Mouse (Mus musculus) CH12.LX (cell line): ENCODE results near the gene Bsdc1. TPM values are rescaled to one million over a fixed set of nuclear protein-coding genes. Genes with fewer than 3 reads are reported as not detected.
A peak's percentile ranks its signal among the peaks of the same experiment; 100 is the strongest.

Source experiments
- DNase-seq: peaks from one replicate; pipeline ENCODE4 v3.0.0-alpha.2; 2013; ENCODE audit errors: extremely low read depth
- H3K27ac ChIP-seq: 2 replicates; pipeline ENCODE4 v1.5.1; 2012; ENCODE audit warnings: low read depth, mild to moderate bottlenecking, control low read depth, moderate library complexity; ENCODE audit not compliant: insufficient read depth
- H3K27me3 ChIP-seq: replicated peaks from 2 replicates; pipeline ENCODE3; 2012; ENCODE audit warnings: inconsistent platforms
- H3K36me3 ChIP-seq, 2 experiments: replicated peaks in 1 of 2; 2 replicates each; pipeline versions ENCODE3 to v1.6.1; 2012; ENCODE audit warnings: inconsistent platforms in 1 of 2, low read length in 1 of 2, mild to moderate bottlenecking in 1 of 2, mixed read lengths in 1 of 2, moderate library complexity in 1 of 2; ENCODE audit not compliant: control insufficient read depth in 1 of 2, insufficient read depth in 1 of 2
- H3K4me1 ChIP-seq, 2 experiments: 2 replicates each; pipeline ENCODE4 v1.6.1; 2012; ENCODE audit warnings: inconsistent platforms in 1 of 2, moderate library complexity in 1 of 2; ENCODE audit not compliant: insufficient read depth in 2 of 2, control insufficient read depth in 1 of 2
- H3K4me2 ChIP-seq: 2 replicates; pipeline ENCODE4 v1.6.1; 2012; ENCODE audit warnings: low read depth, mild to moderate bottlenecking, control low read depth; ENCODE audit not compliant: poor library complexity, insufficient read depth, severe bottlenecking
- H3K4me3 ChIP-seq, 3 experiments: fragments of 150-350 bp in 1 of 3; sonication (generic) in 1 of 3; replicated peaks in 1 of 3; 2 replicates each; pipeline versions ENCODE3 to v1.5.1; 2011 to 2012; ENCODE audit warnings: low read depth in 2 of 3, low read length in 2 of 3, mild to moderate bottlenecking in 2 of 3, moderate library complexity in 2 of 3, control low read depth in 1 of 3, improper control_type of control experiment in 1 of 3, inconsistent platforms in 1 of 3, mixed read lengths in 1 of 3; ENCODE audit not compliant: poor library complexity in 1 of 3
- H3K79me2 ChIP-seq: replicated peaks from 2 replicates; pipeline ENCODE4 v1.6.1; 2012; ENCODE audit warnings: mild to moderate bottlenecking, moderate library complexity; ENCODE audit not compliant: control insufficient read depth, poor library complexity, insufficient read depth, severe bottlenecking; ENCODE audit errors: extremely low read depth
- H3K9ac ChIP-seq: 2 replicates; pipeline ENCODE4 v1.6.1; 2012; ENCODE audit warnings: low read depth, mild to moderate bottlenecking, control low read depth, moderate library complexity; ENCODE audit not compliant: insufficient read depth
- H3K9me3 ChIP-seq: replicated peaks from 2 replicates; pipeline ENCODE3; 2012; ENCODE audit warnings: low read length, inconsistent platforms, mixed read lengths
- BHLHE40 ChIP-seq: IDR thresholded peaks from 2 replicates; pipeline ENCODE4 v1.6.1; 2011; ENCODE audit warnings: mild to moderate bottlenecking, low read depth, low read length, improper control_type of control experiment
- CHD1 ChIP-seq: IDR thresholded peaks from 2 replicates; pipeline ENCODE4 v1.6.1; 2012; ENCODE audit warnings: low read depth, low read length, improper control_type of control experiment, inconsistent platforms
- CHD2 ChIP-seq: IDR thresholded peaks from 2 replicates; pipeline ENCODE4 v1.6.1; 2011; ENCODE audit warnings: low read length, improper control_type of control experiment
- CTCF ChIP-seq, 2 experiments: IDR thresholded peaks in 1 of 2; conservative IDR thresholded peaks in 1 of 2; 2 replicates each; pipeline ENCODE4 v1.5.1; 2011 to 2012; ENCODE audit warnings: low read depth in 2 of 2, low read length in 2 of 2, improper control_type of control experiment in 1 of 2, inconsistent platforms in 1 of 2, mild to moderate bottlenecking in 1 of 2, moderate library complexity in 1 of 2
- E2F4 ChIP-seq: IDR thresholded peaks from 2 replicates; pipeline ENCODE4 v1.6.1; 2011; ENCODE audit warnings: low read depth, low read length, improper control_type of control experiment; ENCODE audit not compliant: insufficient replicate concordance
- ELF1 ChIP-seq: IDR thresholded peaks from 2 replicates; pipeline ENCODE4 v1.6.1; 2014; ENCODE audit warnings: low read depth, mild to moderate bottlenecking, inconsistent platforms, low read length, improper control_type of control experiment
- EP300 ChIP-seq: IDR thresholded peaks from 2 replicates; pipeline ENCODE4 v1.6.1; 2011; ENCODE audit warnings: low read length, improper control_type of control experiment
- ETS1 ChIP-seq: conservative IDR thresholded peaks from 2 replicates; pipeline ENCODE4 v1.6.1; 2012; ENCODE audit warnings: low read depth, mild to moderate bottlenecking, inconsistent platforms, low read length, improper control_type of control experiment, moderate library complexity
- GABPA ChIP-seq: IDR thresholded peaks from 2 replicates; pipeline ENCODE4 v1.6.1; 2012; ENCODE audit warnings: low read depth, low read length, improper control_type of control experiment, inconsistent platforms; ENCODE audit not compliant: insufficient replicate concordance
- HCFC1 ChIP-seq: IDR thresholded peaks from 2 replicates; pipeline ENCODE4 v1.6.1; 2012; ENCODE audit warnings: low read depth, mild to moderate bottlenecking, inconsistent platforms, low read length, improper control_type of control experiment
- IRF4 ChIP-seq: IDR thresholded peaks from 2 replicates; pipeline ENCODE4 v1.6.1; 2014; ENCODE audit warnings: low read depth, mild to moderate bottlenecking, inconsistent platforms, low read length, improper control_type of control experiment
- JUN ChIP-seq: IDR thresholded peaks from 2 replicates; pipeline ENCODE4 v1.6.1; 2011; ENCODE audit warnings: low read depth, mild to moderate bottlenecking, low read length, improper control_type of control experiment, moderate library complexity; ENCODE audit not compliant: insufficient read depth
- JUND ChIP-seq: conservative IDR thresholded peaks from 2 replicates; pipeline ENCODE4 v1.6.1; 2011; ENCODE audit warnings: low read depth, low read length, improper control_type of control experiment
- KAT2A ChIP-seq: IDR thresholded peaks from 2 replicates; pipeline ENCODE4 v1.6.1; 2012; ENCODE audit warnings: low read length, improper control_type of control experiment, inconsistent platforms; ENCODE audit not compliant: insufficient replicate concordance
- MAFK ChIP-seq: IDR thresholded peaks from 2 replicates; pipeline ENCODE4 v1.6.1; 2011; ENCODE audit warnings: low read length, improper control_type of control experiment; ENCODE audit not compliant: insufficient replicate concordance
- MAX ChIP-seq: IDR thresholded peaks from 2 replicates; pipeline ENCODE4 v1.6.1; 2011; ENCODE audit warnings: low read length, improper control_type of control experiment
- MAZ ChIP-seq: IDR thresholded peaks from 2 replicates; pipeline ENCODE4 v1.6.1; 2012; ENCODE audit warnings: low read depth, mild to moderate bottlenecking, inconsistent platforms, low read length, improper control_type of control experiment, moderate library complexity
- MEF2A ChIP-seq: IDR thresholded peaks from 2 replicates; pipeline ENCODE4 v1.6.1; 2014; ENCODE audit warnings: low read depth, mild to moderate bottlenecking, inconsistent platforms, low read length, improper control_type of control experiment, borderline replicate concordance
- MXI1 ChIP-seq: IDR thresholded peaks from 2 replicates; pipeline ENCODE4 v1.6.1; 2011; ENCODE audit warnings: mild to moderate bottlenecking, low read depth, low read length, improper control_type of control experiment
- MYC ChIP-seq: IDR thresholded peaks from 2 replicates; pipeline ENCODE4 v1.6.1; 2011; ENCODE audit warnings: low read depth, mild to moderate bottlenecking, improper control_type of control experiment, low read length
- NELFE ChIP-seq: IDR thresholded peaks from 2 replicates; pipeline ENCODE4 v1.6.1; 2011; ENCODE audit warnings: low read depth, low read length, improper control_type of control experiment
- NRF1 ChIP-seq: IDR thresholded peaks from 2 replicates; pipeline ENCODE4 v1.6.1; 2014; ENCODE audit warnings: low read depth, mild to moderate bottlenecking, inconsistent platforms, low read length, improper control_type of control experiment, moderate library complexity
- PAX5 ChIP-seq: IDR thresholded peaks from 2 replicates; pipeline ENCODE4 v1.6.1; 2012; ENCODE audit warnings: low read length, inconsistent platforms, mixed read lengths
- POLR2A ChIP-seq: IDR thresholded peaks from 2 replicates; pipeline ENCODE4 v1.6.1; 2011; ENCODE audit warnings: low read depth, mild to moderate bottlenecking, improper control_type of control experiment, low read length
- POLR2AphosphoS2 ChIP-seq: IDR thresholded peaks from 2 replicates; pipeline ENCODE4 v1.6.1; 2011; ENCODE audit warnings: low read depth, low read length, improper control_type of control experiment
- RAD21 ChIP-seq: IDR thresholded peaks from 2 replicates; pipeline ENCODE4 v1.6.1; 2011; ENCODE audit warnings: low read depth, mild to moderate bottlenecking, low read length, improper control_type of control experiment, moderate library complexity
- RCOR1 ChIP-seq: conservative IDR thresholded peaks from 2 replicates; pipeline ENCODE4 v1.6.1; 2012; ENCODE audit warnings: low read depth, mild to moderate bottlenecking, inconsistent platforms, low read length, improper control_type of control experiment
- SIN3A ChIP-seq: IDR thresholded peaks from 2 replicates; pipeline ENCODE4 v1.6.1; 2012; ENCODE audit warnings: low read length, improper control_type of control experiment, inconsistent platforms
- SMC3 ChIP-seq: IDR thresholded peaks from 2 replicates; pipeline ENCODE4 v1.6.1; 2011; ENCODE audit warnings: low read depth, low read length, improper control_type of control experiment
- TBP ChIP-seq: conservative IDR thresholded peaks from 2 replicates; pipeline ENCODE4 v1.6.1; 2011; ENCODE audit warnings: low read depth, low read length, improper control_type of control experiment
- TCF12 ChIP-seq: IDR thresholded peaks from 2 replicates; pipeline ENCODE4 v1.6.1; 2014; ENCODE audit warnings: low read depth, mild to moderate bottlenecking, inconsistent platforms, low read length, improper control_type of control experiment
- UBTF ChIP-seq: IDR thresholded peaks from 2 replicates; pipeline ENCODE4 v1.6.1; 2012; ENCODE audit warnings: low read depth, mild to moderate bottlenecking, inconsistent platforms, low read length, improper control_type of control experiment, moderate library complexity
- USF1 ChIP-seq: IDR thresholded peaks from 2 replicates; pipeline ENCODE4 v1.6.1; 2014; ENCODE audit warnings: low read depth, mild to moderate bottlenecking, inconsistent platforms, low read length, improper control_type of control experiment
- USF2 ChIP-seq: conservative IDR thresholded peaks from 2 replicates; pipeline ENCODE4 v1.6.1; 2011; ENCODE audit warnings: low read depth, low read length, improper control_type of control experiment
- ZC3H11A ChIP-seq: IDR thresholded peaks from 2 replicates; pipeline ENCODE4 v1.6.1; 2012; ENCODE audit warnings: low read depth, mild to moderate bottlenecking, inconsistent platforms, low read length, improper control_type of control experiment
- ZKSCAN1 ChIP-seq: IDR thresholded peaks from 2 replicates; pipeline ENCODE4 v1.6.1; 2012; ENCODE audit warnings: low read depth, inconsistent platforms, low read length, improper control_type of control experiment, borderline replicate concordance
- ZMIZ1 ChIP-seq: IDR thresholded peaks from 2 replicates; pipeline ENCODE4 v1.6.1; 2012; ENCODE audit warnings: low read depth, mild to moderate bottlenecking, inconsistent platforms, low read length, improper control_type of control experiment
- ZNF384 ChIP-seq: IDR thresholded peaks from 2 replicates; pipeline ENCODE4 v1.6.1; 2012; ENCODE audit warnings: low read depth, low read length, improper control_type of control experiment, inconsistent platforms
- dilution Hi-C: fragments of 300-500 bp; cut with MboI; formaldehyde crosslinking; loops from 2 replicates; pipeline ENCODE4 v1.14.3; 2020; ENCODE audit warnings: low sequenced_read_pairs; ENCODE audit not compliant: extremely low pct_unique_long_range_greater_than_20kb, extremely low pct_ligation_motif_present
- in situ Hi-C: fragments of 300-500 bp; cut with MboI; formaldehyde crosslinking; loops from 3 replicates; pipeline ENCODE4 v1.14.3; 2019; ENCODE audit warnings: low sequenced_read_pairs, low pct_ligation_motif_present, low pct_unique_long_range_greater_than_20kb, mixed read lengths
- polyA plus RNA-seq: library from polyadenylated mRNA; unstranded; fragments of >175 nt; gene quantifications from 2 replicates; pipeline ENCODE4 v1.2.1, GENCODE M21; 2012; ENCODE audit warnings: low read depth; ENCODE audit not compliant: insufficient read length
- total RNA-seq, 2 experiments: library from RNA; depleted of rRNA; stranded (reverse); fragments of 300-350 nt in 1 of 2; fragments of >200 nt in 1 of 2; gene quantifications; 2 replicates each; pipeline ENCODE4 v1.2.3; 2012 to 2014

Bsdc1 gene
- total and polyA plus RNA-seq, 3 experiments = 16.1 to 20.6 (median 20.4) TPM

GRCm38 (mm10) chr4:129514300-129514898 lies 53.0 kb downstream of the Bsdc1 start:
- DNase-seq = peak; percentile 58
- TF ChIP-seq TBP (no peak), PAX5 (no peak), IRF4 (peak; percentile 43; the same call in 1 of the 2 replicates), MYC (no peak), USF1 (no peak), POLR2A (no peak), ETS1 (no peak; the same call in 1 of the 2 replicates), BHLHE40 (peak; percentile 50; the same call in 1 of the 2 replicates), ZMIZ1 (no peak), MAX (no peak), CHD1 (no peak), GABPA (no peak), ZC3H11A (no peak), JUN (no peak), SMC3 (peak; percentile 82), NRF1 (0 out of 2 replicates have a peak, but pooled peaks have one; percentile 26), ELF1 (no peak), ZKSCAN1 (no peak), MXI1 (peak; percentile 83), TCF12 (peak; percentile 60; the same call in 1 of the 2 replicates), CHD2 (peak; percentile 71), E2F4 (no peak), NELFE (no peak), KAT2A (no peak), POLR2AphosphoS2 (no peak), EP300 (no peak), SIN3A (peak; percentile 80), MAFK (no peak), MAZ (peak; percentile 96), MEF2A (peak; percentile 44; the same call in 1 of the 2 replicates), JUND (no peak), RCOR1 (no peak), RAD21 (peak; percentile 42), CTCF (conservative IDR thresholded peaks at IDR 0.05 in 1 of 2, IDR thresholded peaks at IDR 0.05 in 1 of 2; ENCODE audit: low read depth in 2 of 2, low read length in 2 of 2) (peak in 1 of 2 experiments; percentile 85; a peak in 2 of 4 replicates), ZNF384 (no peak), USF2 (no peak), HCFC1 (peak; percentile 36; the same call in 1 of the 2 replicates), UBTF (peak; percentile 72; the same call in 1 of the 2 replicates)
- Histone ChIP-seq H3K4me1 (peaks cover 10 to 43% of the 10 kb centered on the region in 2 experiments), H3K9ac (peak overlapping the region; percentile 99), H3K4me3 (peak overlapping the region; percentile 66 to 97 (median 83)), H3K79me2 (peaks cover 14% of the 10 kb centered on the region), H3K9me3 (no peaks in the 10 kb centered on the region), H3K27me3 (peaks cover 4% of the 10 kb centered on the region), H3K36me3 (peaks cover 29 to 30% of the 10 kb centered on the region in 2 experiments), H3K4me2 (peak overlapping the region; percentile 79), H3K27ac (peak overlapping the region; percentile 51)
- in situ Hi-C loops (no loop called here), dilution Hi-C loops (no loop called here)
